Mouse (Mus musculus) lung, adult 2 months (tissue): ENCODE data around the gene Ddr2. TPM values are rescaled to one million over a fixed set of nuclear protein-coding genes. Genes with fewer than 3 reads are reported as not detected.
A peak's percentile ranks its signal among the peaks of the same experiment; 100 is the strongest.
"Not testable (repeated sequence)": the region's sequence is repeated elsewhere in the genome, so short reads cannot be mapped to it uniquely, and the experiment has no call there.

Experiments used
- DNase-seq: peaks from one replicate; pipeline ENCODE4 v3.0.0; 2022
- H3K4me1 ChIP-seq: fragments of 200-500 bp; 2 replicates; pipeline ENCODE4 v1.6.1; 2011; ENCODE audit warnings: low read length; ENCODE audit not compliant: control insufficient read depth, insufficient read depth
- H3K4me3 ChIP-seq: fragments of 200-500 bp; replicated peaks from 2 replicates; pipeline ENCODE3; 2011; ENCODE audit warnings: low read depth, mild to moderate bottlenecking, control low read depth, low read length; ENCODE audit errors: extremely low read depth
- CTCF ChIP-seq: fragments of 200-500 bp; IDR thresholded peaks from 2 replicates; pipeline ENCODE4 v1.5.1; 2011; ENCODE audit warnings: mild to moderate bottlenecking, low read length, control low read depth; ENCODE audit not compliant: insufficient read depth
- POLR2A ChIP-seq: fragments of 200-500 bp; IDR thresholded peaks from 2 replicates; pipeline ENCODE4 v1.6.1; 2011; ENCODE audit warnings: low read depth, mild to moderate bottlenecking, control low read depth, low read length, borderline replicate concordance; ENCODE audit errors: extremely low read depth
- WGBS: fragments of 180-500 bp; shearing (Covaris S2); methylation state at CpG from one replicate; pipeline ENCODE4 v1.1.7; 2018; 5-methylcytosine and 5-hydroxymethylcytosine counted together
- polyA plus RNA-seq: library from polyadenylated mRNA; depleted of rRNA; stranded (reverse); fragments of >200 nt; gene quantifications from 2 replicates; pipeline ENCODE4 v1.2.3, GENCODE M21; 2012

Gene Ddr2
- polyA plus RNA-seq, 1 experiment, result 42.6 TPM

GRCm38 (mm10) chr1:170010716-170011505 lies 99.7 kb downstream of the Ddr2 start:
- WGBS, result 66% methylated on average over 15 of the region's 15 CpGs
- H3K4me3 ChIP-seq, result no peak overlapping the region
- peaks cover 3% of the 10 kb centered on the region for H3K4me1 ChIP-seq
- TF ChIP-seq CTCF (no peak), POLR2A (no peak)
- DNase-seq, result peak; percentile 11

GRCm38 (mm10) chr1:170009296-170009695 lies 101.3 kb downstream of the Ddr2 start:
- H3K4me3 ChIP-seq, result no peak overlapping the region
- 67% methylated on average over 1 of the region's 1 CpGs for WGBS

GRCm38 (mm10) chr1:170008432-170009220 lies 101.9 kb downstream of the Ddr2 start:
- no peak overlapping the region for H3K4me3 ChIP-seq
- WGBS, result 69% methylated on average over 13 of the region's 13 CpGs
- DNase-seq, result no peak
- peaks cover 3% of the 10 kb centered on the region for H3K4me1 ChIP-seq
- TF ChIP-seq CTCF (no peak), POLR2A (no peak)

More at GRCm38 (mm10) chr1:170009296-170009695, 101.3 kb downstream of the Ddr2 start:
- no peak for DNase-seq
- no peak for TF ChIP-seq CTCF
- no peak for TF ChIP-seq POLR2A
- H3K4me1 ChIP-seq, result peaks cover 3% of the 10 kb centered on the region

DNA sequence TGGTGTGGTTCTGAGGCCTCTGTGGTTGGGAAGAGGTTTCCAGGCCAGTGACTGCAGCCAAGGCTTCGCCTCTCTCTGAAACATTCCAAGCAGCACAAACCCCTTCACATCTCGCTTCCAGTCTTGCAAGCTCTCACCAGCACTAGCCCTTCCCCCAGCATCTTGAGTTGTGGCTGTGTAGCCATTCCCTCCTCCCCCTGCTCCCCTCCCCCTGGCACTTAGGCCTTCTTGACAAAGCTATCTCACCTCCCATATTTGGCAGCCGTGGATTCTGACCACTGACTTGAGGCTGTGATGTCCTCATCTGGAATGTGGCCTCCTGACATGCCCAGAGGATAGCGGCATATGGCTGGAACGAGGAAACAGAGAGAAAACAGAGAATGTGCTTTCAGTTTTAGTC lies 104.0 kb downstream of the Ddr2 start:
- Histone ChIP-seq H3K4me1 (peaks cover 3% of the 10 kb centered on the region; the same call in 1 of the 2 replicates), H3K4me3 (no peak overlapping the region)
- WGBS, result 32% methylated on average over 5 of the region's 5 CpGs
- TF ChIP-seq CTCF, result no peak
- no peak for TF ChIP-seq POLR2A
- DNase-seq, result peak; percentile 28

- DNase-seq, result no peak
- Histone ChIP-seq H3K4me1 (no peaks in the 10 kb centered on the region), H3K4me3 (no peak overlapping the region)
- no peak for TF ChIP-seq CTCF
- no peak for TF ChIP-seq POLR2A
- 68% methylated on average over 3 of the region's 3 CpGs for WGBS
Measured at GRCm38 (mm10) chr1:170005297-170005696, 105.3 kb downstream of the Ddr2 start.

DNA sequence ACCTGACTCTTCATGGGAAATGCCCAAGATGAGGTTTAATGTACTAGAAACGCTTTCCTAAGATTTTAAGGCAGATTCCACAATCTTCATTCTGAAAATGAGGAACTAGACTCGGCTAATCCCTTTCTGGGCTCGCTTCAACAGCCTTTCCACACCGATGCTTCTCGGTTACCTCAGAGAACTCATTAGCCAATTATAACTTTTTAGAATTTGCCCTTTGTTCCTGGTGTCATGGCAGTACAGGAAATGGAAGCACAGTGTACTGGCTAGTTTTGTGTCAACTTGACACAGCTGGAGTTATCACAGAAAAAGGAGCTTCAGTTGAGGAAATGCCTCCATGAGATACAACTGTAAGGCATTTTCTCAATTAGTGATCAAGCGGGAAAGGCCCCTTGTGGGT lies 116.7 kb downstream of the Ddr2 start:
- not testable (repeated sequence) for H3K4me1 ChIP-seq, H3K4me3 ChIP-seq, DNase-seq
- WGBS, result 89% methylated on average over 6 of the region's 6 CpGs

GRCm38 (mm10) chr1:169986166-169986565 lies 124.4 kb downstream of the Ddr2 start:
- 62% methylated on average over 1 of the region's 1 CpGs for WGBS
- TF ChIP-seq CTCF, result no peak
- no peak for TF ChIP-seq POLR2A
- H3K4me3 ChIP-seq, result no peak overlapping the region
- H3K4me1 ChIP-seq, result no peaks in the 10 kb centered on the region
- DNase-seq, result no peak

- Histone ChIP-seq H3K4me1 (no peaks in the 10 kb centered on the region), H3K4me3 (no peak overlapping the region)
- TF ChIP-seq CTCF (no peak), POLR2A (no peak)
- DNase-seq, result no peak
- 75% methylated on average over 4 of the region's 4 CpGs for WGBS
Measured at GRCm38 (mm10) chr1:169977621-169978020, 132.9 kb downstream of the Ddr2 start.

- H3K4me3 ChIP-seq, result no peak overlapping the region
- no peaks in the 10 kb centered on the region for H3K4me1 ChIP-seq
- WGBS, result 64% methylated on average over 2 of the region's 2 CpGs
- DNase-seq, result no peak
- TF ChIP-seq CTCF, result no peak
- TF ChIP-seq POLR2A, result no peak
Measured at GRCm38 (mm10) chr1:169971998-169972397, 138.6 kb downstream of the Ddr2 start.
